Mouse (Mus musculus) thymus, adult 2 months (tissue): Measurements from ENCODE around the gene Hcn4. TPM values are rescaled to one million over a fixed set of nuclear protein-coding genes. Genes with fewer than 3 reads are reported as not detected.

Source experiments
- DNase-seq: peaks from one replicate; pipeline ENCODE4 v3.0.0; 2021
- H3K27ac ChIP-seq: fragments of 200-500 bp; 2 replicates; pipeline ENCODE4 v1.5.1; 2012; ENCODE audit warnings: low read length, control low read depth; ENCODE audit not compliant: control insufficient read depth, insufficient read depth
- H3K27me3 ChIP-seq: fragments of 200-500 bp; 2 replicates; pipeline ENCODE4 v1.6.1; 2012; ENCODE audit warnings: mild to moderate bottlenecking, low read length, moderate library complexity, mixed read lengths; ENCODE audit not compliant: control insufficient read depth, insufficient read depth
- H3K36me3 ChIP-seq: fragments of 200-500 bp; 2 replicates; pipeline ENCODE4 v1.6.1; 2012; ENCODE audit warnings: mild to moderate bottlenecking, low read length, moderate library complexity; ENCODE audit not compliant: control insufficient read depth, insufficient read depth
- H3K4me1 ChIP-seq: fragments of 200-500 bp; replicated peaks from 2 replicates; pipeline ENCODE4 v1.6.1; 2012; ENCODE audit warnings: low read length; ENCODE audit not compliant: control insufficient read depth, insufficient read depth
- H3K4me3 ChIP-seq: fragments of 200-500 bp; 2 replicates; pipeline ENCODE4 v1.5.1; 2012; ENCODE audit warnings: mild to moderate bottlenecking, low read length, control low read depth, moderate library complexity; ENCODE audit not compliant: control insufficient read depth, insufficient read depth
- CTCF ChIP-seq: fragments of 200-500 bp; IDR thresholded peaks from 2 replicates; pipeline ENCODE4 v1.5.1; 2012; ENCODE audit warnings: mild to moderate bottlenecking, control low read depth, low read length, moderate library complexity, borderline replicate concordance; ENCODE audit not compliant: control insufficient read depth, poor library complexity, insufficient read depth; ENCODE audit errors: extremely low read depth
- POLR2A ChIP-seq: fragments of 200-500 bp; IDR thresholded peaks from 2 replicates; pipeline ENCODE4 v1.6.1; 2012; ENCODE audit warnings: mild to moderate bottlenecking, low read length, control low read depth, moderate library complexity; ENCODE audit not compliant: control insufficient read depth, poor library complexity, insufficient read depth; ENCODE audit errors: extremely low read depth
- WGBS: fragments of 180-500 bp; shearing (Covaris S2); methylation state at CpG from one replicate; pipeline ENCODE4 v1.1.7; 2018; 5-methylcytosine and 5-hydroxymethylcytosine counted together
- polyA plus RNA-seq: library from polyadenylated mRNA; depleted of rRNA; stranded (reverse); fragments of >200 nt; gene quantifications from 2 replicates; pipeline ENCODE4 v1.2.3, GENCODE M21; 2012

Hcn4 gene
- polyA plus RNA-seq, 1 experiment, result 1.3 TPM

- Histone ChIP-seq H3K27me3 (no peaks in the 10 kb centered on the region), H3K4me3 (no peak overlapping the region), H3K4me1 (no peaks in the 10 kb centered on the region), H3K36me3 (no peaks in the 10 kb centered on the region), H3K27ac (no peak overlapping the region)
- 89% methylated on average over 5 of the region's 5 CpGs for WGBS
- no peak for DNase-seq
- TF ChIP-seq POLR2A (no peak), CTCF (no peak)
Observed at GRCm38 (mm10) chr9:58802802-58803201, 20.4 kb upstream of the Hcn4 start.

- Histone ChIP-seq H3K27me3 (no peaks in the 10 kb centered on the region), H3K4me3 (no peak overlapping the region), H3K36me3 (no peaks in the 10 kb centered on the region), H3K4me1 (no peaks in the 10 kb centered on the region), H3K27ac (no peak overlapping the region)
- peak; percentile 62 for DNase-seq
- TF ChIP-seq CTCF, result no peak
- no peak for TF ChIP-seq POLR2A
- WGBS, result 15% methylated on average over 15 of the region's 15 CpGs
Observed at GRCm38 (mm10) chr9:58805601-58806318, 17.5 kb upstream of the Hcn4 start.

GRCm38 (mm10) chr9:58811171-58811570 lies 12.0 kb upstream of the Hcn4 start:
- Histone ChIP-seq H3K36me3 (no peaks in the 10 kb centered on the region), H3K4me1 (no peaks in the 10 kb centered on the region), H3K4me3 (no peak overlapping the region), H3K27me3 (no peaks in the 10 kb centered on the region), H3K27ac (no peak overlapping the region)
- TF ChIP-seq CTCF, result no peak
- TF ChIP-seq POLR2A, result no peak
- DNase-seq, result no peak
- 77% methylated on average over 3 of the region's 3 CpGs for WGBS

- Histone ChIP-seq H3K36me3 (no peaks in the 10 kb centered on the region), H3K4me1 (no peaks in the 10 kb centered on the region), H3K27ac (no peak overlapping the region), H3K4me3 (no peak overlapping the region), H3K27me3 (no peaks in the 10 kb centered on the region)
- 62% methylated on average over 15 of the region's 15 CpGs for WGBS
- DNase-seq, result no peak
- TF ChIP-seq CTCF (no peak), POLR2A (no peak)
Observed at GRCm38 (mm10) chr9:58815552-58816260, 7.5 kb upstream of the Hcn4 start.

GRCm38 (mm10) chr9:58816458-58816857 lies 6.8 kb upstream of the Hcn4 start:
- H3K36me3 ChIP-seq, result no peaks in the 10 kb centered on the region
- TF ChIP-seq POLR2A (no peak), CTCF (no peak)
- H3K27me3 ChIP-seq, result no peaks in the 10 kb centered on the region; the same call in 1 of the 2 replicates
- no peak for DNase-seq
- WGBS, result 78% methylated on average over 9 of the region's 9 CpGs
- H3K27ac ChIP-seq, result no peak overlapping the region
- H3K4me3 ChIP-seq, result no peak overlapping the region
- H3K4me1 ChIP-seq, result no peaks in the 10 kb centered on the region

- Histone ChIP-seq H3K27ac (no peak overlapping the region), H3K27me3 (no peaks in the 10 kb centered on the region; the same call in 1 of the 2 replicates), H3K36me3 (no peaks in the 10 kb centered on the region), H3K4me1 (no peaks in the 10 kb centered on the region), H3K4me3 (no peak overlapping the region)
- TF ChIP-seq POLR2A (no peak), CTCF (no peak)
- 65% methylated on average over 3 of the region's 3 CpGs for WGBS
- DNase-seq, result no peak
Observed at GRCm38 (mm10) chr9:58817676-58818075, 5.5 kb upstream of the Hcn4 start.
